8 mouse cellular contexts compared by ENCODE assay signal in the genomic region with DNA sequence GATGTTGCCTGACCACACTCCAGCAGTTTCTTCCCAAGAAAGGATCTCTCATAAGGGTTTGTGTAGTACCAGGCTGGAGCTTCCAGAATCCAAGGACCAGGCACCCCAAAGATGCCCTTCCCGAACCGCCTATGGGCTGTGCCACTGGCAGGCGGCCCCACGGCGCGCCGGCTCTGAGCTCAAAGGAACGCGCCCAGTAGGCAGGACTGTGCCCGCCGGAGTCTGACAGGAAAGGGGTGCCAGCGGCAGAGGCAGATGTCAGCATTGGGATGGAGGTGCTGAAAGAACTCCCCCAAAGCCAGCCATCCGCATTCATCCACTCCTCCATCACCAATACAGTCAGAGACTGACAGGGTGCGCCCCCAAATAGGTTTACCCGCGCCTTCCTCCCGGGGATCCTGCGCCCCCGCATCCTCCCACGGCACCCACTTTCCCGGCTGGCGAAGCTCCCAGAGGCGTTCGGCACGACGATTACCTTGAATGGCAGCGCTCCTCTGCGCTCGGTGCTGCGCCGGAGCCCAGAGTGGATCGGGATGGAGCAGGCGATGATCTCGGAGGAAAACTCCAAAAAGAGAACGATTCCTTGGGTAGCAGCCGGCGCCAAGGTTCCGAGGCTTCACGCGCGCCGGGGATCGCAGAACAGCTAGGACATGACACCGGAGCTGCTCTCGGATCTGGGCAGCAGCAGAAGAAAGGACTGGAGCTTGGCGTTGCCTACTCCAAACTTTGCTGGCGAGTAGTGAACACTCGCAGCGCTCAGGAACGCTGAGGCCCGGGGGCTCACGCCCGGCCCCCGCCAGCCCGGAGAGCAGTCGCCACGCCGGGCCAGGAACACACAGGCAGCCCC.
DNase-seq lines count a peak whose midpoint lies in the region; ATAC-seq and TF ChIP-seq lines count a peak whose summit lies in the region.

No protein-coding gene starts in this region.

- peak overlapping the region; percentile 77 for H3K9ac ChIP-seq in lung, embryonic 15.5 days

- H3K9me3 ChIP-seq in heart, embryonic 10.5 days: no peaks in the 10 kb centered on the region
- no peaks in the 10 kb centered on the region for H3K9me3 ChIP-seq in lung, embryonic 15.5 days

- H3K36me3 ChIP-seq in heart, embryonic 10.5 days: peaks cover 2% of the 10 kb centered on the region; the same call in 1 of the 2 replicates
- 0 out of 2 replicates have a peak, but pooled peaks cover 3% of the 10 kb centered on the region for H3K36me3 ChIP-seq in lung, embryonic 15.5 days

- intact Hi-C loops in heart, postnatal 25 days (cut with DNase I): no loop called here

- H3K4me2 ChIP-seq in lung, embryonic 15.5 days: peak overlapping the region; percentile 72

- H3K27me3 ChIP-seq in heart, embryonic 10.5 days (ENCODE audit: insufficient read depth, poor library complexity, severe bottlenecking): peaks cover 14% of the 10 kb centered on the region; the same call in 1 of the 2 replicates
- H3K27me3 ChIP-seq in lung, embryonic 15.5 days: no peaks in the 10 kb centered on the region

- peak; percentile 56 for ATAC-seq in lung, embryonic 15.5 days (ENCODE audit: borderline replicate concordance, extremely low read depth, low FRiP score, low TSS enrichment)

- peaks cover 48% of the 10 kb centered on the region for H3K4me1 ChIP-seq in heart, embryonic 10.5 days
- peaks cover 15% of the 10 kb centered on the region for H3K4me1 ChIP-seq in lung, embryonic 15.5 days

- WGBS in heart, embryonic 10.5 days: under 1% methylated on average over 58 of the region's 58 CpGs
- WGBS in lung, embryonic 15.5 days: under 1% methylated on average over 51 of the region's 58 CpGs

- TF ChIP-seq POLR2A in brain, embryonic 14.5 days (IDR thresholded peaks at IDR 0.05; ENCODE audit: borderline replicate concordance, extremely low read depth, insufficient read depth, insufficient read length, poor library complexity, severe bottlenecking): no peak

- peak overlapping the region; percentile 76 for H3K4me3 ChIP-seq in heart, embryonic 10.5 days
- H3K4me3 ChIP-seq in lung, embryonic 15.5 days: peak overlapping the region; percentile 75

- peak overlapping the region; percentile 89 for H3K27ac ChIP-seq in heart, embryonic 10.5 days
- H3K27ac ChIP-seq in lung, embryonic 15.5 days: peak overlapping the region; percentile 95

- peak; percentile 93 for DNase-seq in heart, adult 11 months
- no peak for DNase-seq in heart, postnatal 25 days (ENCODE audit: low spot score)
- DNase-seq in brain, embryonic 14.5 days (ENCODE audit: low read depth): peak; percentile 69
- DNase-seq in heart, embryonic 10.5 days (ENCODE audit: low spot score): peak; percentile 80
- peak; percentile 36 to 65 for DNase-seq in layer of hippocampus, adult 8-10 months (ENCODE audit: low spot score in 2 of 2)
- peak; percentile 65 for DNase-seq in right cerebral cortex, postnatal 25 days
- no peak for DNase-seq in spleen, adult 18-20 months

- TF ChIP-seq CTCF in brain, embryonic 14.5 days (IDR thresholded peaks at IDR 0.05; ENCODE audit: borderline replicate concordance, extremely low read depth, insufficient read depth, insufficient read length): no peak

Comparison
In these comparisons a context has a peak if more than half of its experiments do, and no peak if none do; other contexts are left out.
1. DNase-seq: peak in heart, adult 11 months (single experiment), brain, embryonic 14.5 days (single experiment), heart, embryonic 10.5 days (single experiment), layer of hippocampus, adult 8-10 months (2 of 2) and right cerebral cortex, postnatal 25 days (single experiment); none in heart, postnatal 25 days (single experiment) and spleen, adult 18-20 months (0 of 2).